Mouse (Mus musculus) heart, adult 8-10 months (tissue): ENCODE data around the gene Cdk6. TPM values are rescaled to one million over a fixed set of nuclear protein-coding genes. Genes with fewer than 3 reads are reported as not detected.
"Not testable (repeated sequence)": the region's sequence is repeated elsewhere in the genome, so short reads cannot be mapped to it uniquely, and the experiment has no call there.

Experiments
- DNase-seq: peaks from one replicate; pipeline ENCODE4 v3.0.0; 2022; ENCODE audit warnings: low spot score
- total RNA-seq, 4 experiments: library from RNA; stranded (reverse); gene quantifications; 2 replicates each; pipeline ENCODE4 v1.2.4; 2022

The Cdk6 gene
- total RNA-seq, 4 experiments from 2014 or later, result 4.2 to 9.5 (median 6.3) TPM

DNA sequence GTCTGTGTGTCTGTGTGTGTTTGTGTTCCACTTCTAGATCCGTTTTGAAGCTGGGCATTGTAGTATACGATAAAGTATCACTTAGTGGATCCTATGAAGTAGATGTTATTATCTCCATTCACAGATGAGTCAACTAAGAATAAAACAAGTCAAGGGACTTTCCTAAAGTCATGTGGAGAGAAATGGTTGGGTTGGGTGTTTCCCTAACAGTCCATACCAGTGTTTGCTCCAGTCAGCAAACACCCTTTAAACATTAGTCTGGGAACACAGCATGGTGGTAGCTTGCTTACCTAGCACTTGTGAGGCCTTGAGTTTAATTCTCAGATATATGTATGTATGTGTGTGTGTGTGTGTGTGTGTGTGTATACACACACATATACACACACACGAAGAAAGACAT is 168.2 kb downstream of the Cdk6 start:
- DNase-seq, result no peak

DNA sequence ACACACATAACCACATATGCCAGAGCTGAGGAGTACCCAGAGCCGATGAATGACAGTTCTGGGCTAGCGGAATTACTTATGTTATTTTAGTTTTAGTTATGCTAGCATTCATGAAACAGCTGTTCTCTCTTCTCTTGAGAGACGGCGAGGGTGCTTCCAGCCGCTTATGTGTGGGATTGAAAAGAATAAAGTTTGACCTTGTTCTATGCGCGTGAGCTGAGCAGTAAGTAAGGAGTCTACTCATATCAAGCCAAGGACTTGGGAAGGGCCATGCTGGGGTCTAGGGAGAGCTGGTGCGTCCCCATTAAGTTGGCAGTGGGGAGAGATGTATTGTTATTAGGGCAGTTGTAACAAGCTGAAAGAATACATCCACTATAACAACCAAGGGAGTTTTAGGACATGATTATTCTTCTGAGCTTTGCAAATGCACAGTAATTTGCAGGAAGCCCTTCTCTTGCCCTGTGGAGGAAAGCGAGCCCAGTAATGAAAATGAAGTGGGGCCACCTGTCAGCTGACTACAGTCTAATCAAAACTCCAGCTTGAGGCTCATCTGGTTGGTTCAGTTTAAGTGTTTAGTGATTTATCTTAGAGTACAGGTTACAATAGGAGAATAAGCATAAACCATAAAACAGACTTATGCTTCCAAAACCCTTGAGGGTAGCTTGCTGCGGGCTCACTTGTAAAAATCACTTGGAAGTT is 170.0 kb downstream of the Cdk6 start:
- DNase-seq, result no peak

DNA sequence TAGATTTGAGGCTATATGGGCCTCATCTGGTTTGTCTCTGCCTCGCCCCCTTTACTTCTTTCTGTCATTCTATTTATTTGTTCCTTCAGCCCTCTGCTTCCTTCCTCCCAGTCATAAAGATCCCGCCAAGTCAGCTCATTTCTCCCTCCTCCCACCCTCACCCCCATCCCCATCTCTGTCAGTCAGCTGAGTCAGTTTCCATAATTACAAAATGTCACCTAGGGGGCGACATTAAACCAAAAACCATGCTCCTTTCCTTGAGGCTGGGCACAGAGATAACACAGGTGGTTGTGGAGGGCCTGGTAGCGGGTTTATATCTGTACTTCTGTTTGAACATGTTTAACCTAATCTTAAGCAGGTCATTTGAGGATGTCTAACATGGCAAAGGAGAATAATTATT is 171.3 kb downstream of the Cdk6 start:
- DNase-seq, result no peak

DNA sequence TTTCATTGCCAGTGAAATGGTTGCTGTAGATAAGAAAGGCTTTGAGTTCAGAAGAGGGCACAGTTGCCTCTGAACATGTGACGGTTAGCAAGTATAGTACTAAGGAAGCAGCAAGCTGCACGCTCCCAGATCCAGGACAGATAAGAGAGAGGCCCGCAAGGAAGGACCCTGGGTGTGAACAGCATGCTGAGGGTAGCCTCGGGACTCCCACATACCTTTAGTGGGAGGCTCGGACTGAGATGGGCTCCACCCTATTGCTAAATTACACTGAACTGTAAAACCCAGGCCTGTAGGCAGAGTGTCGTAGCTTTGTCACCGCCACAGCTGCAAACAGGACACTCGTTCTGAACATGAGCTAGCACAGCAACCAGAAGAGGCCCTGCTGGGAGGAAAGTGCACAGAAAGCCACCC is 173.6 kb downstream of the Cdk6 start:
- DNase-seq, result no peak

DNA sequence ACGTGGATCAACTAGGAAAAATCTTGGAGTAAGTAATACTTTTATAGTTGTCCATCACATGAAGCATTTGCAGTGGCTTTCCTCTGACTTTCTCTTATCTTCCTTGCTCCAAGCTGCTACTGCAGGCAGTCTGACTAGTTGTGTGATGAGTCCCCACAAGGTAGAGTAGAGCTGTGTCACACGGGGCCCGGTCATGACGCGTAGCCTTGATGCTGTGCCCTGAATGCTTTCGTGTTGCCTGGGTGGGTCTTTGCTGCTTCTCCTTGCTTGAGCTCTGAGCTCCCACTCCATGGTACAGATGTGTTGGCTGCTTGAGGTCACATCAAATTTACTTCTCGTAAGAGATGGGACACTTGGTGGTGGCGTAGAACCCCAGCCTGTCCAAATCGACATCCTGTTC is 174.2 kb downstream of the Cdk6 start:
- no peak for DNase-seq

DNA sequence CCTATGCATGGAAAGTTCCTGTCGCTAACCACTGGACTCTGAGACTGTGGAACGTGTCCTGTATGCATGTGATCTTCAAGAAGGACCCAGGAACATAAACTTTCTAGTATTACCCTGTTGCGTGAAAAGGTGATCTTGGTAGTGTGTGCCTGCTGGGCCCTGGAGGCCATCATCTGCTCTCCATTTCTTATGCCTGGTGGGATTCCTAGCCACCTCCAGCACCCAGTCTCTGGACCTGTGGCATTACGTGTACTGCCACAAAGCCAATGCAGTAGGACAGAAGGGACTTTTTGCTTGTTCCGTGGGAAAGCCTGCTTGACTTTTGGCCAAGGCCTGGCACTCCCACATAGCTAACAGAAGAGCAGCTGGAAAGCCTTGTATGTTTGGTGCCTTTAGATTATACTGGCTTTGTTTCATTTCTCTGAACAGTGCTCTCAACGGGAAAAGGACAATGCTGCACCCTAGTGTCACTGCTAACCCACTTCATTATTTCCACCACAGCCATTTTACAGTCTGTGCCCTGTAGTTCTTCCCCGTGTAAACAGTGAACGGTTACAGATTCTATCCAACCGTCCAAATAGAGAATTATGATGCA is 175.3 kb downstream of the Cdk6 start:
- DNase-seq, result peak; percentile 67

DNA sequence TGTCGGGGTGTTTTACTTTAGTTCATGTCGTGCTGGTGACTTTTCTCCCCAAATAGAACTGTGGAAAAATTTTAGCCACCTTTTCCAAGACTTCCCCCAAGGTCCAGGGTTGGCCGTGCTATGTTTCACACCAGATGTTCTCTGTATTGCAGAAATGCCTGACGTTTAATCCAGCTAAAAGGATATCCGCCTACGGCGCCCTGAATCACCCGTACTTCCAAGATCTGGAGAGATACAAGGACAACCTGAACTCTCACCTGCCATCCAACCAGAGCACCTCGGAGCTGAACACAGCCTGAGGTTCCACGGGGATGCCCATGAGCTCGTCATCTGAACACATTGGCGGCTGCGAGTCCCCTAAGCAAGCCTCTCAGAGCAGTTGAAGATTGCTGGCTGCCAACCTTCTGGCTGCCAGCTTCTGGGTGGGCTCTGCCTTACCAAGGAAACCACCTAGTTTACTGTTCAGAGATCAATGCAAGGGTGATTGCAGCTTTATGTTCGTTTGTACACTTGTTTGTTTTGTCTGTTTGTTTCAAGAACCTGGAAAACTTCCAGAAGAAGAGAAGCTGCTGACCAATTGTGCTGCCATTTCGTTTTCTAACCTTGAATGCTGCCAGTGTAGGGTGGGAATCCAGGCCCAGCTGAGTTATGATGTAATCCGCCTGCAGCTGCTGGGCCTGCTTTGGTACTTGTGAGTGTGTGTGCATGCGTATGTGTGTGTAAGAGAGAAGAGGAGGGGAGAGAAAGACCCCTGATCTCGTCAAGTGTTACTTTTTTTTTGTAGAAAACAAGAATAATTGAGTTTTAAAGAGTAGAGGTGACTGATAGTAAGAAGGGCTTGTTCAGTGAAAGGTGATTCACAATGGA is 179.4 kb downstream of the Cdk6 start:
- no peak for DNase-seq

DNA sequence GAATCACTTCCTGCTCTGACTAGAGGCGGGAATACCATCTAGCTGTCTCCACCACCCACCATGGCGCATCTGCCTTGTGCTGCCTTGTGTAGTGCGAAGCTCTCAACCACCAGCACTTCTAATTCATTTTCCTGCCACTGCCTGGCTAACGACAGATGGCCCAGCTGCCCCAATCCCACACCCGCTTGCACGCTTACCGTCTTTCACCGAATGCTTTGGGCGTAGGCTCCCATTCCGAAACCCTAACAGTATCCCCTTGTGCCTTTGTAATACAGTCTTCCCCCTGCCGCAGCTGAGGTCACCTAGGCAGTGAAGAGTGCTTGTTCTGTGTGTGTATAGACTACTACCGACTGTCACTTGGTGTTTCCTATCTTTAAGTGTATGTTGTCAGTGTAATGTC is 180.5 kb downstream of the Cdk6 start:
- no peak for DNase-seq

DNA sequence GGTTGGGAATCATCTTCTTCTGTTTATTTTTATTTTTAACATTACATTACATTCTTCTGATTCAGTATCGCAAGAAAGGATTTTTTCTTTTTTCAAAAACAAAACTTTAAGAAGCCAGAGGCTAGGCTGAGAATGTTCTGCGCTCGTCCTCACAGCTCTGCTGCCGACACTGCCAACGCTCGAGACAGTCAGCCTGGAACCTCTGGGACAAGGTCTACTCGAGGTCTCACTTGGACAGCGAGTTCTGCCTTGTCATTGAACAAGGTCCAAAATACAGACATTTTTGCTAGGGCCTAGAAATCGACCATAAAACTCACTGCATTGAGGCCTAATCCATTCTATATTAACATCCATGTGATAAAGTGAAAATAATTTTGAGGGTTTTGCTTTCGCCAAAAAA is 181.5 kb downstream of the Cdk6 start:
- no peak for DNase-seq

DNA sequence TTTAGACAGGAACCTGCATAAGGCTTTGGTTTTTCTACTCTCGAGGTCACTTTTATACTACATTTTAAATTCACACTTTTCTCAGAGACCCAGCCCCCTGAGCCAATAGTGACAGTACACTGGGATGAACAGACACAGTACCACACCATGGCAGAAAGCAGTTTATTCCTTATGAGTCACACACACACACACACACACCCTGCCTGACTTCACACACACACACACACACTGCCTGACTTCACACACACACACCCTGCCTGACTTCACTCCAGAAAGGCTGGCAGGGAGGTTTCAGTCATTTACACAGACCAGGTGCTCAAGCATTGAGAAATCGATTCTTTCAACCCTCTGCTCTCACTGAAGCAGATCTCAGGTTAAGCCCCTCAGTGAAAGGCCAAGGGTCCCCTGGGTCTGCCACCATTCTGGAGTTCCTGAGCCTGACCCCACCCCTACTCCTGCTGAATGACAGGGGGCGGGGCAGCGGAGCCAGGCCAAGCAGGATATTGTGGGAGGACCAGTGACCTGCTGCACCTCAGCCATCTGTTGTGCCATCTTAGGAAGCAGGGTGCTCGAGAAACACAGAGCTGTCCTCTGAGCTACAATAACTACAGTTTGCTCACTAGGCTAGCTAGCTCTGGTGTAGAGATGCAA is 185.9 kb downstream of the Cdk6 start:
- DNase-seq, result no peak

DNA sequence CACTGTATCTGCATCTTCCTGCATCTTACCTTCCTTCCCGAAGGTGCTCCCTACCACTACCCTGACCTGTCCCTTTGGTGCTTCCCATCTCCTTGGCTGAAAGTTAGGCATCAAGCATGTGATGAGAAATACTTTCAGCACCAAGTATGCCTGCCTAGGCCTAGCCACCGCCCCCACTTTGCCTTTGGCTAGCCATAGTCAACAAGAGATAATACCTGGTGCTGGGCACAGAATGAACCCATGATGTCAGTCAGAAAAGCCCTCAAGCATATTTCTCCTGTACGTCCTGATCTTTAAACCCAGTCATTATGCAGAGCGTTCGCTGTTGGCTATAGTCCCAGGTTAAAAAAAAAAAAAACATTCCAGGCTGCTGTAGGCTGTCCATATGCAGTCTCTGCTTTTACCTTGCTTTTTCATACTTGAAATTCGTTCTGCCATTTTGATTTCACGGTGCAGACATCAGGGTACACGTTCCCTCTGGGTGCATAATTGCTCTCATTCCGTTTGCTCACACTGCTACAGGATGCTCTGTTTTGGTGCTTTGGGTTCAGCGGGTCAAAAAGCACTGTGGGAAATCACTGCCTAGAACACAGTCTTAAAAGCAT is 188.4 kb downstream of the Cdk6 start:
- DNase-seq, result no peak

DNA sequence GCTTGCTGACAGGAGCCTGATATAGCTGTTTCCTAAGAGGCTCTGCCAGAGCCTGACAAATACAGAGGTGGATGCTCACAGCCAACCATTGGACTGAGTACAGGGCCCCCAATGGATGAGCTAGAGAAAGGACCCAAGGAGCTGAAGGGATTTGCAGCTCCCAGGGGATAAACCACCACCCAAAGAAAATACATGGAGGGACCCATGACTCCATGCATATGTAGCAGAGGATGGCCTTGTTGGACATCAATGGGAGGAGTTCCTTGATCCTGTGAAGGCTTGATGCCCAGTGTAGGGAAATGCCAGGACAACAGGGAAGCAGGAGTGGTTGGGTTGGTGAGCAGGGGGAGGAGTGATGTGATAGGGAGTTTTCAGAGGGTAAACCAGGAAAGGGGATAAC is 190.8 kb downstream of the Cdk6 start:
- not testable (repeated sequence) for DNase-seq

DNA sequence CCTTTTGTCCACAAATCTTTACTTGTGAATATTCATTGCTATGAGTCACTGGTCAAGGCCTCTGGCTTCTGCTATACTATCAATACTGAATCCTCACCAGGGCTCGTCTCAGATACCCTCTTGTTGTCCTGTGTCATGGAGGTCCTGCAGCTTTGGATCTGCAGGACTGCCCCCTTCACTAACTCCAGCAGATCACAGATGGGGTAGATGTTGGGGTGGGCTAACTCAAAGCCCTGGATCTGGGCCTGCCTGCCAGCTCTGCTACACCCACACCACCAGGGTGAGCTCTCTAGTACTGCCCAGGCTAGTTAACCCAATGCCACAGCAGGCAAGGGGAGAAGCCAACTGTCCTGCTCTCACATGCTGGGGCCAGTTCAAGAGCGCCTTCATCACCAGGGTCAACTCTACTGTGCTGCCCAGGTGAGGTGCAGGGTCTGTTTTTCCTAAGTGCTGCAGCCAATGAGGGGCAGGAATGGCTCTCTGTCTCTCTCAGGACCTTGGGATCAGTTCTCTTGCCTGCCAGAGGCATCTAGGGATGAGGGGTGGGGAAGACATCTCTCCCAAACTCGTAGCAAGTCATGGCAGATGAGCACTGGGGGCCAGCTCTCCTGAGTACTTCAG is 195.4 kb downstream of the Cdk6 start:
- DNase-seq, result no peak

DNA sequence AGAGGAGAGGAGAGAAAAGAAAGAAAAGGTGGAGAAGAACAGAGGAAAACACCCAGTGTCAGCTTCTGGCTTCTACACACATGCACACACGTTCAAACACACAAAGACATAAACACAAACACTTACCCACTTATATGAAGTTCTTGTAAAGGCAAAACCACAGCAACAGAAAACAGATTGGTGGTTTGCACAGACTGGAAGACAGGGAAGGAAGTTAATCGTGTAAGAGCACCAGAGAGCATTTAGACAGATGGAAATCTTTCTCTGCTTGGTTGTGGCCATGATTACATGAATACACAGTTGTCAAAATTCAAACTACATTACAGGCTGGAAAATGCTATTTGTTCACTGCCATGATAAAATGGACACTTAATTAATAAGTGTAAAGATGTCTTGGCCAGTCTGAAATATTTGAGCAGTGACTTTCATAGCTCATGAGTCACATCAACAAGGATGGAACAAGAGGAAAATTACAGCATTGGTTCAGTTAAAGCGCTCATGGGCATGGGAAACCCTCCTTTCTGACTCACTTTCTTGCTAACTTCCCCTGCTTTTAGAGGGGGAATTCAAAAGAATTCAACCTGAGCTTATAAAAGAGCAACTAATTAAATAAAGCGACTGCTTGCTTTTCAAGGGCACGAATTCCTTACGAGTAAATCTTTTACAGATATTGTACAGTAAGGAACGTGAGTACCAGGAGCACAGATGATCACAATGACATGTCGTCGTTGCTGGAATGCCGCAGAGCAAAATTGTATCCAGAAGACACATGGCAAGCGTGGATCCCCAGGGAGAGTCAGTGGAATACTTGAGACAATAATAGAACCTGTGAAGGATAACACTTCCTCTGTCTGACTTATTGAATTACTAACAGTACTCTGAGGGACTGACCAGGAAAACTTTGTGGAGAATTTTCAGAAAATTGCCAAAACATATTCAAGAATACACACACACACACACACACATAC is 197.5 kb downstream of the Cdk6 start:
- no peak for DNase-seq

DNA sequence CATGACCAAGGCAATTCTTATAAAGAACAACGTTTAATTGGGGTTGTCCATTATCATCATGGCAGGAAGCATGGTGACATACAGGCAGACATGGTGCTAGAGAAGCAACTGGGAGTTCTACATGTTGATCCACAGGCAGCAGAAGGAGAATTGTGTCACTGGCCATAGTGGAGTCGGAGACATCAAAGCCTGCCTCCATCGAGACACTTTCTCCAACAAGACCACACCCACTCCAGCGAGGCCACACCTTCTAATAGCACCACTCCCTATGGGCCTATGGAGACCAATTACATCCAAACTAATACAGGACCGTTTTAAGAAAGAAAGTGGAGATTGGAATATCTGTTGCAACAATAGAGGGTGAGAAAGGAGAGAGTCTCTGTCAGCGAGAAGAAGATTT is 200.6 kb downstream of the Cdk6 start:
- DNase-seq, result no peak

DNA sequence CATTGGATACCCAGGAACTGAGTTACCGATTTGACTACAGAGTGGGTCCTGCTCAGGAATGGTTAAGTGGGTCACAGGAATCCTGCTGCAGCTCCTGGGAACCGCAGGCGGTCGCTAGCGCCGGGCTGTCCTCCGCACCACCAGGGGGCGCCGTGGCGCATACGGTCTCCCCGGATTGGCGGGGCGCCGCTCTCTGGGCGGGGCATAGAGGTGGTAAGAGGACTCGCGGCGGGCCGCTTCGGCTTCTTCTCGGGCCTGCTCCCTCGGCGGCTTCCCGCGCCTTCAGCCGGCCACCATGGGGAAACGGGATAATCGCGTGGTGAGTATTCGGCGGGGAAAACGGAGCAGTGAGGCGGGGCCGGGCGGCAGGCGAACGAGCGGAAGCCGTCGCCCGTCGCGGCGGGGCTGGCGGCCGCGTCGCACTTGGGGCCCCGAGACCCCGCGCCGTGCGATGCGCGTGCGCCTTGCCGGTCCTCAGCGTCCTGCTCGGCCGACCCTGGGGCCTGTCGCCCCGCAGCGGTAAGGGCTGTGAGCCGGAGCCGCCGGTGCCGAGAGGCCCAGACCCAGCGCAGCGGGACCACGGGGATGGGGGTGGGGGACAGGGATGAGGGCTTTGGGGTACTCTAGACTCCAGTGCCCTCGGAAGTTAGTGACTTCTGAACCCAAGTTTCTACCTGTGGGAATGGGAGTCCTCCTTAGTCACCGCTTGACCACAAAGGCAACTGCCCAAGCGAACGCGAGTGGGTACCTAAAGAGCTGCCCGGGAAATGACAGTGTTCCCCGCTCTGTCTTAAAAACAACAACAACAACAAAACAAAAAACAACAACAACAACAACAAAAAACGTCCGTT is 202.6 kb downstream of the Cdk6 start, which contains the start of gene Fam133b:
Gene Fam133b, plus strand, starts transcription at position 205 of the 851 bp plus-strand sequence.
- peak; percentile 93 for DNase-seq

DNA sequence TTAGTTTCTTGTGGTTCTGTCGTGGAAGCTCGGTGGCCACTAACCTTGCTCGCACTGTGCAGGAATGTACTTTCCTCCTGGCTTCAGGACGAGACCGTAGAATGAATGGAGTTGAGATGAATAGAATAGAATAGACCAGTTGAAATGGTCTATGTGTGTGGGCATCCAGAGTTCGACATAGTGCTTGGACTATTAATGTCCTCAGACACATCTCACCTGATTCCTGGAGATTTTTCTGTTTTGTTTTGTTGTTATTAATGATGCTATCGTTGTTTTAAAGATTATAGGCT is 203.1 kb downstream of the Cdk6 start:
- no peak for DNase-seq

DNA sequence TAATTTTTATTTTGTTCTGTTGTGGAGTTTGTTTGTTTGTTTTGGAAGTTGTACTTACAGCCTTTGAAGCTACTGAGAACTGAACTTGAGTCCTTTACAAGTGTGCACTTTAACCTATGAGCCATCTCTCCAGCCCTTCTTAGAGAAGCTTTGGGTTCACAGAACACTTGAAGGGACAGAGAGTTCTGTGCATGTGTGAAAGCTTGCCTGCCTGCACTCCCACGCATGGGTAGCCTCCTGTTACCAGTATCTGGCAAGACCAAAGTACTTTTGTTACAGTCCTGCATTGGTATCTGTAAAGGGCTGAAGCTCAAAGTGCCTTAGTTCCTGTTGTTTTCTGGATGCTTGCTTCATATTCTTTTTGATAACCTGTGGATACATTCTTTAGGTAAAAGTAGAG is 204.9 kb downstream of the Cdk6 start:
- no peak for DNase-seq

DNA sequence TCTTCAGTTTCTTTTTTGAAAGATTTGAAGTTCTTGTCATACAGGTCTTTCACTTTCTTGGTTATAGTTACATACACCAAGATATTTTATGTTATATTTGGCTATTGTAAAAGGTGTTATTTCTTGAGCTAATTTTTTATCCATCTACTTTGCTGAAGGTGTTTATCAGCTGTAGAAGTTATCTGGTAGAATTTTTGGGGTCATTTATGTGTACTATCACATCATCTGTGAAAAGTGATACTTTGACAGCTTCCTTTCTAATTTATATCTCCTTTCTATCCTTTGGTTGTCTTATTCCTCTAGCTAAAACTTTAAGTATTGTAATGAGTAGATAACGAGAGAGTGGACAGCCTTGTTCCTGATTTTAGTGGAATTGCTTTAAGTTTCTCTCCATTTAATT is 210.2 kb downstream of the Cdk6 start:
- no peak for DNase-seq
